Mouse (Mus musculus) small intestine, adult 2 months (tissue): ENCODE data around the gene Alad. TPM values are rescaled to one million over a fixed set of nuclear protein-coding genes. Genes with fewer than 3 reads are reported as not detected.
A peak's percentile ranks its signal among the peaks of the same experiment; 100 is the strongest.

Experiments
- H3K27ac ChIP-seq: fragments of 200-500 bp; 2 replicates; pipeline ENCODE4 v1.5.1; 2012; ENCODE audit warnings: low read depth, low read length, control low read depth, inconsistent platforms; ENCODE audit not compliant: insufficient read depth
- H3K27me3 ChIP-seq: fragments of 200-500 bp; 2 replicates; pipeline ENCODE4 v1.6.1; 2012; ENCODE audit warnings: mild to moderate bottlenecking, moderate library complexity, low read length, inconsistent platforms; ENCODE audit not compliant: control insufficient read depth, insufficient read depth
- H3K36me3 ChIP-seq: fragments of 200-500 bp; 2 replicates; pipeline ENCODE4 v1.6.1; 2012; ENCODE audit warnings: mild to moderate bottlenecking, low read length, control low read depth, inconsistent platforms; ENCODE audit not compliant: control insufficient read depth, insufficient read depth
- H3K4me1 ChIP-seq: fragments of 200-500 bp; 2 replicates; pipeline ENCODE4 v1.6.1; 2012; ENCODE audit warnings: low read length, inconsistent platforms, mixed read lengths; ENCODE audit not compliant: control insufficient read depth, insufficient read depth, insufficient read length
- H3K4me3 ChIP-seq: fragments of 200-500 bp; 2 replicates; pipeline ENCODE4 v1.5.1; 2012; ENCODE audit warnings: low read depth, mild to moderate bottlenecking, control low read depth, inconsistent platforms, low read length, moderate library complexity
- CTCF ChIP-seq: fragments of 200-500 bp; IDR thresholded peaks from 2 replicates; pipeline ENCODE4 v1.5.1; 2012; ENCODE audit warnings: low read depth, mild to moderate bottlenecking, control low read depth, inconsistent platforms, low read length, moderate library complexity, mixed read lengths; ENCODE audit not compliant: insufficient replicate concordance, insufficient read length; ENCODE audit errors: extremely low read depth
- POLR2A ChIP-seq: fragments of 200-500 bp; IDR thresholded peaks from 2 replicates; pipeline ENCODE4 v1.6.1; 2012; ENCODE audit warnings: low read depth, mild to moderate bottlenecking, control low read depth, inconsistent platforms, low read length, moderate library complexity
- WGBS: fragments of 180-500 bp; shearing (Covaris S2); methylation state at CpG from one replicate; pipeline ENCODE4 v1.1.7; 2018; 5-methylcytosine and 5-hydroxymethylcytosine counted together
- polyA plus RNA-seq: library from polyadenylated mRNA; depleted of rRNA; stranded (reverse); fragments of >200 nt; gene quantifications from 2 replicates; pipeline ENCODE4 v1.2.3, GENCODE M21; 2012

Alad gene
- polyA plus RNA-seq, 1 experiment: 110 TPM

DNA sequence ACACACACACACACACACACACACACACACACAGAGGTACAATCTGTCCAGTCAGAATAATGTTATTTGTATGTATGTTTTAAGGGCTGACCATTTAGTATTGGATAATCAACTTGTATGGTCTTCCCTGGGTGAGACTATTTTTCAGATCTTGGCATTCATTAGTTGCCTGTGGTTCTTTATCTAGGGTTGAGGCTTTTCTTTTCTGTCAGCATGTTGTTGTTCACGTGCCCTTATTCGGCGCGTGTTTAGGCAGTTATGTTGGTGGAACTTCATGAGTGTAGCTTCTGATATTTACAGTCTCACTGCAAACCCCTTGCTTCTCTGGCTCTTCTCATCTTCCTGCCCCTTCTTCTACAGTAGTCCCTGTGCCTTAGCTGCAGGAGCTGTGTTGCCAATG is 7.9 kb upstream of the Alad start:
- peaks cover 5% of the 10 kb centered on the region for H3K4me1 ChIP-seq
- H3K36me3 ChIP-seq: no peaks in the 10 kb centered on the region
- 82% methylated on average over 4 of the region's 4 CpGs for WGBS
- TF ChIP-seq POLR2A (no peak), CTCF (no peak)
- no peak overlapping the region for H3K4me3 ChIP-seq
- H3K27me3 ChIP-seq: no peaks in the 10 kb centered on the region
- H3K27ac ChIP-seq: no peak overlapping the region

DNA sequence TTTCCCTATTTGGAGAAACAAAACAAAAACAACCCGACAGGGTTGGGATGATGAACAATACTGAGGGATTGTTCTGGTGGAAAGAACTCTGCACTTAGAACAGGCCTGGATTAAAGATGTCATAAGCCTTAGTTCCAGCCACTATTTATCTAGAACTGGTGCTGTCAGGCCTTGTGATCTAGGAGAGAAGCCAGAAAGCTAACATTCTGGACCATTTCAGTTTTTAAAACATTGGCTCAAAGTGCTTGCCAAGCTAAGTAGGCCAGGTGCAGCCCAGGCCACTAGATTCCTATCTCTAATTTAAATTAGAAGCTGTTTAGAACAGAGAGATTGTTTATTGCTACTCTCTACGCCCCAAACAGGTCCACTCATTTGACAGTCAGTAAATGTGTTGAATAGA is 6.5 kb upstream of the Alad start:
- Histone ChIP-seq H3K4me3 (no peak overlapping the region), H3K36me3 (no peaks in the 10 kb centered on the region), H3K27ac (no peak overlapping the region), H3K27me3 (no peaks in the 10 kb centered on the region), H3K4me1 (peaks cover 5% of the 10 kb centered on the region)
- no peak for TF ChIP-seq CTCF
- no peak for TF ChIP-seq POLR2A
- WGBS: 56% methylated on average over 2 of the region's 2 CpGs

DNA sequence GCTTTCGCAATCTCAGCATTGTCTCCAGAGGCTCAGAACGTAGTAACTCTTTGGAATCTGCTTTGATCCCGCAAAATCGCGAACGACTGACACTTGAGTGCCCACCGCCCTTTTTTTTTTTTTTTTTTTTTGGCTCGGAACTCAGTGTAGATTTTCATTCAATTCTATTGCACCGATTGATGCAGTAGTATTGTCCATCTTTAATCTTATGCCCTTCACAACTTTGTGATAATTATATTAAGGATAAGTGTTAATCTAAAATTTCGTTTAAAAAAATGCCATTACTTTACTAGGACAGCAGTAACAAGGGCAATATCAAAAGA is 5.7 kb upstream of the Alad start:
- 2% methylated on average over 10 of the region's 10 CpGs for whole genome bisulfite sequencing
- peak overlapping the region; percentile 95 for H3K4me3 ChIP-seq

DNA sequence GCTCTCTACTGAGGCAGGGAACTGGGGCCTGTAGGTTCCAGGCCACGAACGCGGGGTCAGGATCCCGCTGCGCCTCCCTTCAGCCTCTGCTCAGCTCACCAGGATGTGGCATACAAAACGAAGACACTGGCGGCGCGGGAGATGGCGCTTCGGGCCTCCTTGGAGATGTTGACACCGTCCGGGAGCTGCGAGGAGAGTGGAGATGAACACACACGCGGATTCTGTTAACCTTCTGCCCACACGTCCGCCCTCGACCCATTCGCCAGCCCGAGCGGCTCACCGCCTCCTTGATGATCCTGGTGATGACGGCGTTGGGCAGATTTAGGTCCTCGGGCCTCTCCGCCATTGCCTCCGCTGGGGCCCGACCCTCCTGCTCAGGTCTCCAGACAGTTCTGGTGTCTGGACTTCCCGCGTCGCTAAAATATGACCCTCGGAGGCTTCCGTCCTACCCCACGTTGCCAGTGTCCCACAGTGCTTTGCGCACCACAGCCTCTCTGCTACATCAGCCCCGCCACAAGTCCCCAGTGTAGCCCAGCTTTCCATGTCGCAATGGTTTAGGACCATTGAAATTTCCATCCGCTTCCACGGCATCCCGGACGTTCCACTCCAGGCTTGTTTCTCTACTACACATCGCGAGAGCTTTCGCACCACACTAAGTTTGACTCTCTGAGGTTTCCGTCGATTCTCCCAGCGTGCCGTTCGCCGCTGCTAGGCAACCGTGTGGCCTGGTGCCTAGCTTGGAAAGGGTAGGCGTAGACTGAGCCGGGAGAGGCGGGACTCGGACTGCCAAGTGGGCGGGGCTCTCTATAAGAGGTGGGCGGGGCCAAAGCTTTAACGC is 5.2 kb upstream of the Alad start, which contains the start of the genes Pole3 and 4933430I17Rik:
TSS of gene Pole3 (minus strand) at position 418 of the 838 bp plus-strand sequence.
TSS of gene 4933430I17Rik (plus strand) at position 719 of the 838 bp plus-strand sequence.
- Histone ChIP-seq H3K4me1 (peaks cover 3% of the 10 kb centered on the region; the same call in 1 of the 2 replicates), H3K27me3 (no peaks in the 10 kb centered on the region), H3K4me3 (peak within 1 kb of the TSS; percentile 95), H3K27ac (peak within 1 kb of the TSS; percentile 94), H3K36me3 (no peaks in the 10 kb centered on the region)
- WGBS: under 1% methylated on average over 59 of the region's 59 CpGs
- TF ChIP-seq CTCF (no peak), POLR2A (0 out of 2 replicates have a peak, but pooled peaks have one; percentile 17)

More for the DNA sequence above, 5.7 kb upstream of the Alad start:
- no peaks in the 10 kb centered on the region for H3K36me3 ChIP-seq
- no peak for TF ChIP-seq POLR2A
- TF ChIP-seq CTCF: 0 out of 2 replicates have a peak, but pooled peaks have one; percentile 6
- no peaks in the 10 kb centered on the region for H3K27me3 ChIP-seq
- no peak overlapping the region for H3K27ac ChIP-seq
- peaks cover 5% of the 10 kb centered on the region for H3K4me1 ChIP-seq

DNA sequence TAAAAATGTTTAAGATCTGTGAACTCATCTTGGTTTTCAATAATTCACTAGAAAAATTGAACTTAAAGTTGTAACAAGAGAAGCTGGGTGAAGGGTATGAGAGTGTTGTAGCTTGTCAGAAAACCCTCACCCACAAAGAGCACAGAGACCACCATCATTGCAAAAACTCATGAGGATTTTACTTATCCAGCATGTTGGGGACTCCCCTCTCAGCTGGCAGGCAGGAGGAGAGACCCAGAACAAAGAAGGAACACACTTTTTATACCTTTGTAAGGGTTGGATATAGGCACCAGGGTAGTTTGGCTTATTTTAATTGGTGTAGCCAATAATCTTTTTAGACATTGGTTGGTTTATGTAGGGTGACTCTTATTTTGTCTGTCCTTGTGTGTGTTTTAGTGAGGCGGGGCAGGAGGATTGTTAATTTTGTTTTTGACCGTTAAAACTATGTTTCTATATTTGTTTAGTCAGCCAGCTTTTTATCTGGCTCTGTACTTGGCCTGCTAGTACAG is 1.2 kb upstream of the Alad start:
- Histone ChIP-seq H3K4me1 (peaks cover 16% of the 10 kb centered on the region), H3K4me3 (no peak overlapping the region), H3K27ac (no peak overlapping the region), H3K36me3 (no peaks in the 10 kb centered on the region), H3K27me3 (no peaks in the 10 kb centered on the region)
- TF ChIP-seq CTCF (no peak), POLR2A (no peak)
- WGBS: 57% methylated on average over 2 of the region's 2 CpGs

DNA sequence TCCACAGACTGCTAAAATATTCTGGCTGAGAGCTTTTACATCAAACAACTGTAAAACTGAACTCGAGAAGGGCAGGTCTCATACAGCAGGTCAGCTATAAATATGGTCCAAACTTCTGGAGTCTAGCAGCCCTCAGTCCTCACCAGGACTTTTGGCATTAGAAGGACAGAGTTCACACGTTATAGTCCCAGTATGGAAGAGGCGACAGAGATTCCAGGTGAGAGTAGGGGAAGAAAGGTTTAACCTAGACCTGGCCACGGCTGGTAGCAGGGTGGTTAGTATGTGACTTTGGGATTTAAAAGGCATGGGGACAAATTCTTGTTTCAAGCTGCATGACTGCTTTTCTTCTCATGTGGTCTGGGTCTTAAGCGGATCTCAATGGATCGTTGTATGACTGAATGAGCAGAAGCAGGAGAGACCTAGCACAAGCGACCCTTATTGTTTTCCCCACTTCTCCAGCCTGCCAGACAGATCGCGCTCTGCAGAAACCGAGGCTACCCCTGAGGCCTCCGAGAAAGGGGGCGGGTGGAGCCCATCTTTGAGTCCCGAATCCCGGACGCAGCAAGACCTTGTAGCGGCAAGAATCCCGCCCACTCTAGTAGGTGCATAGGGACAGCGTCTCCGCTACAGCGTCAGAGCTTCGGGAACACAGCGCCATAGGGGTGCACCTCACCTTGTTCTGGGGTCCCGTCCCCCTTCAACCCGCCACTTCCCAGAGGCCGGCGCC is 433 bp downstream of the Alad start:
- Histone ChIP-seq H3K4me3 (peak overlapping the region; percentile 91), H3K27me3 (no peaks in the 10 kb centered on the region), H3K4me1 (peaks cover 20% of the 10 kb centered on the region), H3K27ac (peak overlapping the region; percentile 85), H3K36me3 (no peaks in the 10 kb centered on the region)
- TF ChIP-seq CTCF (no peak), POLR2A (no peak)
- WGBS: under 1% methylated on average over 26 of the region's 26 CpGs
